Mouse (Mus musculus) activated CD4-positive, CD25-positive, alpha-beta regulatory T cell, adult 4 months (primary cell): ENCODE measurements around the gene Slf2. TPM values are rescaled to one million over a fixed set of nuclear protein-coding genes. Genes with fewer than 3 reads are reported as not detected.

ENCODE experiments used
- ATAC-seq: one replicate; pipeline ENCODE4 v1.8.0; 2017
- polyA plus RNA-seq, 2 experiments: library from polyadenylated mRNA; unstranded; fragments of 100-300 nt; shearing (Covaris generic); gene quantifications; one replicate each; pipeline ENCODE4 v1.2.1; 2017

The Slf2 gene
- polyA plus RNA-seq, 2 experiments from 2014 or later, result 19.6 to 23.0 TPM

GRCm38 (mm10) chr19:45012636-45013035 lies 81.7 kb downstream of the Slf2 start:
- no peak for ATAC-seq

GRCm38 (mm10) chr19:45013581-45014225 lies 82.8 kb downstream of the Slf2 start:
- no peak for ATAC-seq

- ATAC-seq, result peak; percentile 19
Measured at GRCm38 (mm10) chr19:45014335-45014971, 83.5 kb downstream of the Slf2 start, which contains the start of gene Lzts2. Gene Lzts2 (plus strand): TSS chr19:45014414.

GRCm38 (mm10) chr19:45014981-45015402 lies 84.0 kb downstream of the Slf2 start:
- ATAC-seq, result peak; percentile 29

- ATAC-seq, result peak; percentile 70
Measured at GRCm38 (mm10) chr19:45015518-45016281, 84.7 kb downstream of the Slf2 start.

GRCm38 (mm10) chr19:45016341-45017215 lies 85.6 kb downstream of the Slf2 start:
- no peak for ATAC-seq

- ATAC-seq, result no peak
Measured at GRCm38 (mm10) chr19:45017216-45017771, 86.3 kb downstream of the Slf2 start.

GRCm38 (mm10) chr19:45017909-45018308 lies 87.0 kb downstream of the Slf2 start:
- peak; percentile 9 for ATAC-seq

GRCm38 (mm10) chr19:45018351-45018831 lies 87.4 kb downstream of the Slf2 start:
- ATAC-seq, result no peak

- ATAC-seq, result no peak
Measured at GRCm38 (mm10) chr19:45020348-45020747, 89.4 kb downstream of the Slf2 start.

GRCm38 (mm10) chr19:45021362-45021761 lies 90.4 kb downstream of the Slf2 start:
- ATAC-seq, result no peak

GRCm38 (mm10) chr19:45023993-45024392 lies 93.0 kb downstream of the Slf2 start:
- no peak for ATAC-seq

GRCm38 (mm10) chr19:45024775-45025174 lies 93.8 kb downstream of the Slf2 start:
- ATAC-seq, result no peak

- no peak for ATAC-seq
Measured at GRCm38 (mm10) chr19:45025937-45026568, 95.1 kb downstream of the Slf2 start.

- no peak for ATAC-seq
Measured at GRCm38 (mm10) chr19:45026958-45027670, 96.2 kb downstream of the Slf2 start.

- no peak for ATAC-seq
Measured at GRCm38 (mm10) chr19:45027848-45028247, 96.9 kb downstream of the Slf2 start.

GRCm38 (mm10) chr19:45028746-45029145 lies 97.8 kb downstream of the Slf2 start:
- no peak for ATAC-seq

- ATAC-seq, result no peak
Measured at GRCm38 (mm10) chr19:45029571-45029970, 98.6 kb downstream of the Slf2 start.

GRCm38 (mm10) chr19:45030111-45030510 lies 99.2 kb downstream of the Slf2 start:
- peak; percentile 30 for ATAC-seq
